Mouse (Mus musculus) liver, adult 2 months (tissue): Measurements from ENCODE around the gene Clec10a.

Source experiments
- CTCF ChIP-seq: fragments of 200-500 bp; IDR thresholded peaks from 2 replicates; pipeline ENCODE4 v1.5.1; 2011; ENCODE audit warnings: low read depth, low read length, control low read depth
- POLR2A ChIP-seq: fragments of 200-500 bp; IDR thresholded peaks from 2 replicates; pipeline ENCODE4 v1.6.1; 2011; ENCODE audit warnings: low read length, control low read depth; ENCODE audit not compliant: insufficient read depth; ENCODE audit errors: extremely low read depth

DNA sequence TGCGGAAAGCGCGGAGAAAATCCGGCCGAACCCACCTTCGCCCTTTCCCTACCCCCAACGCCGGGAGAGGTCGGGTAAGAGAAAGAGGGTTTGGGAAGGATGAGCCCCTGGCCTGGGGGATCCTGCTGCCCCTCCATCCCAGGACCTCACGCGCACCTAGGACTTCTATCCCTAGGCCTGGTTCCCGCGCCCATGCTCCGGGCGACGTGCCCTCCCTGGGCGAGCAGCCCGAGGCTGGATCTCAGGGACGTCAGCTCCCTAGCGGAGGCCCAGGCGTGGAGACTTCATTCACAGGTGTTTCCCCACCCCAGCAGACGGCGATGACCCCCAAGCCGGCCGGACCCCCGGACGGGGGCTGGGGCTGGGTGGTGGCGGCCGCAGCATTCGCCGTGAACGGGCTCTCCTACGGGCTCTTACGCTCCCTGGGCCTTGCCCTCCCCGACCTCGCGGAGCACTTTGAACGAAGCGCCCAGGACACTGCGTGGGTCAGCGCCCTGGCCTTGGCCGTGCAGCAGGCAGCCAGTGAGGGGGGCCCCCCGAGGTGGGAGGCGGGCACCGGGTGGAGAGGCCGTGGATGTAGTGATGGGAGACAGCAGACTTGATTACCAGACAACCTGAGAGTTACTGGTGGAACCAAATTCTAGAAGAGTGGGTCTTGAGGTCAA, 58.3 kb downstream of the Clec10a start:
- TF ChIP-seq POLR2A, result no peak
- no peak for TF ChIP-seq CTCF
